Mouse (Mus musculus) stomach, postnatal 0 days (tissue): ENCODE measurements at regions not wholly inside any gene's neighbourhood (a gene's known extent, or its start where the extent isn't known, plus 50 kb on each side); places are given as distances from the start of the nearest gene placed in this dataset.

Experiments
- ATAC-seq: fragments of 200-750 bp; cut with Nextera tagmentation; 2 replicates; pipeline ENCODE4 v1.8.0; 2017; ENCODE audit not compliant: low FRiP score, low TSS enrichment
- DNase-seq: peaks from one replicate; pipeline ENCODE4 v3.0.0-alpha.2; 2016; ENCODE audit warnings: low spot score
- H3K27ac ChIP-seq: fragments of 300-500 bp; sonication (generic); replicated peaks from 2 replicates; pipeline ENCODE4 v1.5.1; 2014; ENCODE audit warnings: mild to moderate bottlenecking, control low read depth
- H3K27me3 ChIP-seq: fragments of 300-500 bp; sonication (generic); 2 replicates; pipeline ENCODE4 v1.6.1; 2014; ENCODE audit warnings: low read length; ENCODE audit not compliant: control insufficient read depth, insufficient read depth
- H3K36me3 ChIP-seq: fragments of 300-500 bp; sonication (generic); 2 replicates; pipeline ENCODE4 v1.6.1; 2014; ENCODE audit warnings: low read length, mixed read lengths; ENCODE audit not compliant: control insufficient read depth, insufficient read depth
- H3K4me1 ChIP-seq: fragments of 300-500 bp; sonication (generic); replicated peaks from 2 replicates; pipeline ENCODE4 v1.6.1; 2014; ENCODE audit warnings: antibody characterized with exemption; ENCODE audit not compliant: control insufficient read depth, insufficient read depth
- H3K4me2 ChIP-seq: fragments of 300-500 bp; sonication (generic); replicated peaks from 2 replicates; pipeline ENCODE4 v1.6.1; 2014; ENCODE audit warnings: low read depth, mild to moderate bottlenecking, control low read depth, moderate library complexity
- H3K4me3 ChIP-seq: fragments of 300-500 bp; sonication (generic); 2 replicates; pipeline ENCODE4 v1.5.1; 2014; ENCODE audit warnings: low read depth, low read length, control low read depth
- H3K9ac ChIP-seq: fragments of 300-500 bp; sonication (generic); 2 replicates; pipeline ENCODE4 v1.6.1; 2014; ENCODE audit warnings: mild to moderate bottlenecking, low read length, control low read depth, mixed read lengths
- H3K9me3 ChIP-seq: fragments of 300-500 bp; sonication (generic); 2 replicates; pipeline ENCODE4 v1.6.1; 2016; ENCODE audit warnings: low read length; ENCODE audit not compliant: control insufficient read depth
- CTCF ChIP-seq: IDR thresholded peaks from 2 replicates; pipeline ENCODE4 v1.5.1; 2016; ENCODE audit warnings: antibody characterized with exemption, low read depth, mild to moderate bottlenecking, moderate library complexity
- EP300 ChIP-seq: optimal IDR thresholded peaks from 2 replicates; pipeline ENCODE3; 2016; ENCODE audit warnings: antibody characterized with exemption
- WGBS: fragments of 180-500 bp; shearing (Covaris S2); extraction: QIAGEN DNeasy Blood & Tissue Kit; methylation state at CpG from one replicate; pipeline ENCODE4 v1.1.7; 2014; 5-methylcytosine and 5-hydroxymethylcytosine counted together

DNA sequence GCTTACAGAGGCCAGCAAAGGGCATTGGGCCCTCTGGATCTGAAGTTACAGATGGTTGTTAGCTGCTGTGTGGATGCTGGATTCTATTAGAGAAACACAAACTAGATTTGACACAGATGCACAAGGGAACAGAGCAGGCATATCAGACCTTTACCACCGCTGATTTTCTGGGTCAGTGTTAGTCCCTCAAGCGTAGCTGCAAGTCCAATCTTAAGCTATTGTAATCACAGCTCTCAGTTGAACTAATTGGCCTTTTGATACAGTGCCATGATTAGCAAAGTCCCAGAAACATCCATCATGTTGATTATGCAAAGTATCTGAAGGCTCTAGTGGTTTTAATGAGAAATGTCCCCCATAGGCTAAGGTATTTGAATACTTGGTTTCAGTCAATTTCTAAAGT is 54.2 kb upstream of the Plppr5 start:
- Histone ChIP-seq H3K9me3 (no peaks in the 10 kb centered on the region), H3K4me2 (no peak overlapping the region), H3K27me3 (no peaks in the 10 kb centered on the region), H3K9ac (no peak overlapping the region), H3K4me1 (no peaks in the 10 kb centered on the region), H3K36me3 (no peaks in the 10 kb centered on the region), H3K4me3 (no peak overlapping the region), H3K27ac (no peak overlapping the region)
- no peak for DNase-seq
- TF ChIP-seq EP300, result no peak
- no peak for TF ChIP-seq CTCF
- no peak for ATAC-seq
- 62% methylated on average over 2 of the region's 2 CpGs for WGBS

DNA sequence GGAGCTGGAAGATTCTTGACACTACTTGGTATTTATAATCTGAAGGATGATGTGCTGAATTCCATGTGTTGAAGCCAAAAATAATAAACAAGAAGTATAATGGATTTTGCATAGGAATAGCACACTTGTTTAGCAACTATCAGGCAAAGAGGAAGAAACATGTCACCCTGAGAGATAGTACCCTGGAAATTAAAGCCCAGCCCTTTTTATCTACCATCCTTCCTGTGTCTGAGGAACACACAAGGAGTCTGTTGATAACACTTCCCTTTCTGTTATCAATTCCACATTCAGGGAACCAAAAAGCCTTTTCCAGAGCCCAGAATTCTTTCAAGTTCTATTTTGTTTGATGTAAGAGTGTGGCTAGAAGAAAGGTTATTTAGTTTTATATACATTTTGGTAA is 66.5 kb upstream of the Plppr5 start:
- no peak for DNase-seq
- no peaks in the 10 kb centered on the region for H3K9me3 ChIP-seq
- H3K36me3 ChIP-seq, result no peaks in the 10 kb centered on the region
- no peak overlapping the region for H3K4me2 ChIP-seq
- no peak for TF ChIP-seq EP300
- TF ChIP-seq CTCF, result no peak
- no peak overlapping the region for H3K4me3 ChIP-seq
- no peak overlapping the region for H3K27ac ChIP-seq
- ATAC-seq, result no peak
- H3K27me3 ChIP-seq, result no peaks in the 10 kb centered on the region
- no peak overlapping the region for H3K9ac ChIP-seq
- H3K4me1 ChIP-seq, result no peaks in the 10 kb centered on the region

DNA sequence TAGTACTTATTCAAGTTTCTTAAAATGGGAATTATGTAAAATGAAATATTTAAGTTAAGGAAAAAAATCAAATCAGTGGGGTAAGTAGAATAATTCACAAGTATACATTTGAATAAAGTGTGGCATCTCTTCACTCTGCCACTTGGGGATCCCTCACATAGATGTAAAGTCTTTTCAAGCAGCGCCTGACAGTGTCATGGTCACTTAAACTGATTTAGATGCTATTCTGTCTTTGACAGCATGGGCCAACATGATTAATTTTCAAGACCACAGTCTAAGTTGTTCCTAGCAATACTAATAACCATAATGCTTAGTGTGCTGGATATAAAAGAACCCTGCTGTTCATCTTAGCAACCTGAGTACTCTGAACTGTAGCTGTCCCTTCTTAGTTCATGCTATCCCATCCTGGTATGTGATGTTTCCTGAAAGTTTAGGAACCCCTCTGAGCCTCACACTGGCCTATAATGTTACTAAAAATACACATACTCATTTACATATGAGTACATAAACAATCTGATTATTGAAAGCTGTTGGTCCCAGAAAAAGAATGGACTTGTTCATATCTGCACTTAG is 68.4 kb upstream of the Plppr5 start:
- 78% methylated on average over 1 of the region's 1 CpGs for WGBS
- Histone ChIP-seq H3K4me3 (no peak overlapping the region), H3K9ac (no peak overlapping the region), H3K9me3 (no peaks in the 10 kb centered on the region), H3K27me3 (no peaks in the 10 kb centered on the region), H3K4me1 (no peaks in the 10 kb centered on the region), H3K36me3 (no peaks in the 10 kb centered on the region), H3K27ac (no peak overlapping the region), H3K4me2 (no peak overlapping the region)
- DNase-seq, result no peak
- no peak for TF ChIP-seq CTCF
- TF ChIP-seq EP300, result no peak
- ATAC-seq, result no peak

DNA sequence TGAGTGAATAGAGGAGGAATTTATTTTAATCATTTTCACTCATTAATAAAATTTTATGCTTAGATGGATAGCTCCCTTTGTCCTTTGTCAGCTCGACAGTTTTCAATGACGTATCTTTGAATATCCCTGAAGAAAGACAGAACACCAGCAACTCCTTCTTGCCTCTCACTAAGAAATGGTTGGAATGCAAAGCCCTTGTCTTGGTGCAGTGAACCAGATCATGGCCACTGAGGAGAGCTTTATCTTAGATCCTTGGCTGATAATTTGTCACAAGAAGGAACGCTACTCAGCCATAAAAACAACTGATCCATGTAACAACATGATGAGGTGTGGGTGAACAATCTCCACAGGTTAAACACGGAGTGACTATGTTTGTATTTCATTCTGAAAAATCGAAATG is 73.5 kb upstream of the Plppr5 start:
- WGBS, result 53% methylated on average over 5 of the region's 5 CpGs
- Histone ChIP-seq H3K4me3 (no peak overlapping the region), H3K9me3 (no peaks in the 10 kb centered on the region), H3K27ac (no peak overlapping the region), H3K4me2 (no peak overlapping the region), H3K9ac (no peak overlapping the region), H3K36me3 (no peaks in the 10 kb centered on the region), H3K4me1 (no peaks in the 10 kb centered on the region), H3K27me3 (no peaks in the 10 kb centered on the region)
- TF ChIP-seq EP300 (no peak), CTCF (no peak)
- ATAC-seq, result no peak
- DNase-seq, result no peak

DNA sequence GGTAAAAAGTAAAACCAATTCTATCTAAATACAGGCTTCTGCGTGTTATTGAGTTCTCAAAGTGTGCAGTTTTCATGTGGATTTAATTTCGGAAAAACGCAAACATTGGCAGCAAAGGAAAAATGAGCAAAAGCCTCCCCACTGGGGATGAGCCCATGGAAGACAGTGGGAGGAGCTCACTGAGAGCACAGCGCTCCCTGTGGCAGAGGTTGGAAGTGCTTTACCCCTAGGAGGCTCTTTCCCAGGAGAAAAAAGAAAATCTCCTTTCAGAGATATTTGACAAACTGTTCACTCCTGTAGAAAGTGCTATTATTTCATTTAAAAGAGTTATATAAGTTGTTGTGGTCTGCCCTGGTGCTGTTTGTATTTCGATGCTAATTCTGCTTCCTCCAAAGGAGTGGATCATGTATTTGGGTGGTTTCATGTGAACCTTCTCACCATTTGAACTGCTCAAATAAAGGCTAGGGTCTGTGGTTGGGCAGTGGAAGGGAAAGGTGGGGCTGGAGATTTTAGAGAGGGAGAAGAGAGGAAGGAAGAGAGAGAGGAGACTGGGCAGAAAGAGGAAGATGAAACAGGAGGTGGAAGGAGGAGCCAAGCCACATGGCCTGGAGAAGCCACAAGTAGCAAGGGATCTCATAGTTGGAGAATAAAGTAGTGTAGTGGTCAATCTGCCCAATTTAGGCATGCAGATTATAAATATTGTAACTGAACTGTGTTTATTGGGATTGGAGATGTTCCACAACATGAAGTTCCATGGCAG is 76.3 kb upstream of the Plppr5 start:
- ATAC-seq (no peak), DNase-seq (no peak)
- no peak overlapping the region for H3K9ac ChIP-seq
- no peak overlapping the region for H3K4me2 ChIP-seq
- TF ChIP-seq CTCF (no peak), EP300 (no peak)
- no peaks in the 10 kb centered on the region for H3K27me3 ChIP-seq
- H3K27ac ChIP-seq, result no peak overlapping the region
- H3K9me3 ChIP-seq, result no peaks in the 10 kb centered on the region
- no peak overlapping the region for H3K4me3 ChIP-seq
- whole genome bisulfite sequencing, result 84% methylated on average over 5 of the region's 5 CpGs
- no peaks in the 10 kb centered on the region for H3K4me1 ChIP-seq
- H3K36me3 ChIP-seq, result no peaks in the 10 kb centered on the region

DNA sequence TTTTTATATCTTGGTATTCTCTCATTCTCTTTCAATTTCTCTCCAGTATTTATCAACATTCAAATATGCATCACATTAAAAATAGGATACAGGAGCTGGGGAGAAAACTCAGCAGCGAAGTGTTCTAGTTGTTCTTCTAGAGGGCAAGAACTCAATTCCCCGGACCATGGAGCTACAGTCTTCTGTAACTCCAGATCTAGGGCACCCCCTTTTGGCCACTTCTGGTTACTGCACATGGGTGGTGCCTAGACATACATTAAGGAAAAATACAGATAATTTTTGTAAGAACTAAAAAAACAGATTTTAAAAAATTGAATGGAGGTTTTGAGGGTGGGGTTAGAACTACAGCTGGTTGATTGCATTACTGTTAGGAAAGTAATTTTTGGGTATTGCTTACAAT is 80.5 kb upstream of the Plppr5 start:
- no peaks in the 10 kb centered on the region for H3K9me3 ChIP-seq
- TF ChIP-seq EP300 (no peak), CTCF (peak; percentile 66)
- no peak overlapping the region for H3K4me2 ChIP-seq
- H3K4me3 ChIP-seq, result no peak overlapping the region
- H3K27me3 ChIP-seq, result no peaks in the 10 kb centered on the region
- ATAC-seq (no peak), DNase-seq (peak; percentile 50)
- H3K4me1 ChIP-seq, result no peaks in the 10 kb centered on the region
- H3K27ac ChIP-seq, result no peak overlapping the region
- H3K36me3 ChIP-seq, result no peaks in the 10 kb centered on the region
- H3K9ac ChIP-seq, result no peak overlapping the region
- WGBS, result 59% methylated on average over 2 of the region's 2 CpGs
